Mouse (Mus musculus): Measurements from ENCODE around the gene Acat3.

DNA sequence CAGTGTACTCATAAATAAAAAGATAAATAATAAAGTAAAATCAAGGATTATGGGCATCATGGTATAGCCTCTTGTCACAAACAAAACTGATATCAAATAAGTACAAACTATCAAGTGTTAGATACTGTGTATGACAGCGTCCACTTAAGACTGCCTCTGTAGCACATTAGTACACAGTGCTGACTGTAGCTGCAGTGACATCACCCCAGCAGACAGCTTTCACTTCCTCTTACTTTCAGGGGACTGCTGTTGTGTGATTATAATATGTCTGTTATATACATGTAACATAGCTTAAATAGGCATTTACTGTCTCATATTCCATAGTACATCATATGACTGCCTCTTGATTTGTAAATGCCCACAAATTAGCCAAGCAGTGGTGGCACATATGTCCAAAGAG lies 19.3 kb downstream of the Acat3 start:
- TF ChIP-seq POLR2A (IDR thresholded peaks at IDR 0.05; ENCODE audit: insufficient read depth, low read depth, low read length), result no peak
- TF ChIP-seq CTCF (IDR thresholded peaks at IDR 0.05; ENCODE audit: insufficient read depth, low read depth, low read length), result no peak
